In genomic region chr17:26602371-26602885, GRCm38 (mm10) we compare ENCODE assay signal across 7 mouse cellular contexts. TPM values are rescaled to one million over a fixed set of nuclear protein-coding genes. Genes with fewer than 3 reads are reported as not detected.
DNase-seq lines count a peak whose midpoint lies in the region; ATAC-seq and TF ChIP-seq lines count a peak whose summit lies in the region.

No protein-coding gene starts in this region.

- no peak for TF ChIP-seq POLR2A in liver, adult 2 months (IDR thresholded peaks at IDR 0.05; ENCODE audit: extremely low read depth, insufficient read depth, low read length)

- peaks cover 12% of the 10 kb centered on the region; the same call in 1 of the 2 replicates for H3K36me3 ChIP-seq in embryonic facial prominence, embryonic 13.5 days
- peaks cover 6% of the 10 kb centered on the region for H3K36me3 ChIP-seq in hindbrain, embryonic 12.5 days
- no peaks in the 10 kb centered on the region for H3K36me3 ChIP-seq in liver, adult 2 months (ENCODE audit: control insufficient read depth, insufficient read depth, low read length)
- H3K36me3 ChIP-seq in stomach, postnatal 0 days (ENCODE audit: control insufficient read depth, insufficient read depth, low read length): no peaks in the 10 kb centered on the region

- no peaks in the 10 kb centered on the region for H3K9me3 ChIP-seq in embryonic facial prominence, embryonic 13.5 days
- no peaks in the 10 kb centered on the region for H3K9me3 ChIP-seq in hindbrain, embryonic 12.5 days (replicated peaks)
- no peaks in the 10 kb centered on the region for H3K9me3 ChIP-seq in stomach, postnatal 0 days (ENCODE audit: control insufficient read depth, low read length)

- no peaks in the 10 kb centered on the region for H3K27me3 ChIP-seq in embryonic facial prominence, embryonic 13.5 days
- no peaks in the 10 kb centered on the region for H3K27me3 ChIP-seq in hindbrain, embryonic 12.5 days
- H3K27me3 ChIP-seq in liver, adult 2 months (ENCODE audit: control insufficient read depth, insufficient read depth, low read length): no peaks in the 10 kb centered on the region
- no peaks in the 10 kb centered on the region for H3K27me3 ChIP-seq in stomach, postnatal 0 days (ENCODE audit: control insufficient read depth, insufficient read depth, low read length)

- H3K4me2 ChIP-seq in embryonic facial prominence, embryonic 13.5 days: no peak overlapping the region
- H3K4me2 ChIP-seq in hindbrain, embryonic 12.5 days (replicated peaks): no peak overlapping the region
- H3K4me2 ChIP-seq in stomach, postnatal 0 days (replicated peaks; ENCODE audit: low read depth): no peak overlapping the region

- H3K4me3 ChIP-seq in embryonic facial prominence, embryonic 13.5 days: no peak overlapping the region
- no peak overlapping the region for H3K4me3 ChIP-seq in hindbrain, embryonic 12.5 days
- no peak overlapping the region for H3K4me3 ChIP-seq in liver, adult 2 months (ENCODE audit: insufficient read depth, low read depth, low read length)
- no peak overlapping the region for H3K4me3 ChIP-seq in stomach, postnatal 0 days (ENCODE audit: low read depth, low read length)

- DNase-seq in urinary bladder, postnatal 14 days (ENCODE audit: low spot score): peak; percentile 71
- no peak for DNase-seq in urinary bladder, postnatal 10 days (ENCODE audit: low spot score)
- peak; percentile 91 for DNase-seq in liver, adult 2 months (ENCODE audit: extremely low read depth, low read depth, low spot score)
- DNase-seq in stomach, postnatal 0 days (ENCODE audit: low spot score): peak; percentile 58

- no peak for ATAC-seq in embryonic facial prominence, embryonic 13.5 days (ENCODE audit: insufficient number of reproducible peaks, insufficient read depth, low FRiP score, low TSS enrichment, low read depth)
- ATAC-seq in hindbrain, embryonic 12.5 days (ENCODE audit: low FRiP score): no peak
- ATAC-seq in stomach, postnatal 0 days (ENCODE audit: low FRiP score, low TSS enrichment): peak; percentile 46
- ATAC-seq in monocyte, adult 5-6 weeks (replicated peaks; ENCODE audit: insufficient number of reproducible peaks, low FRiP score, low TSS enrichment, poor library complexity, severe bottlenecking): no peak

- 0 out of 2 replicates have a peak overlapping the region, but pooled peaks have one; percentile 16 for H3K9ac ChIP-seq in embryonic facial prominence, embryonic 13.5 days
- H3K9ac ChIP-seq in hindbrain, embryonic 12.5 days: peak overlapping the region; percentile 43
- peak overlapping the region; percentile 40 for H3K9ac ChIP-seq in liver, adult 2 months (ENCODE audit: low read depth, low read length)
- H3K9ac ChIP-seq in stomach, postnatal 0 days (ENCODE audit: low read length): no peak overlapping the region

- TF ChIP-seq CTCF in liver, adult 2 months (IDR thresholded peaks at IDR 0.05; ENCODE audit: low read depth, low read length): no peak
- TF ChIP-seq CTCF in stomach, postnatal 0 days (IDR thresholded peaks at IDR 0.05; ENCODE audit: low read depth): no peak

- H3K27ac ChIP-seq in embryonic facial prominence, embryonic 13.5 days: peak overlapping the region; percentile 68
- peak overlapping the region; percentile 40 for H3K27ac ChIP-seq in hindbrain, embryonic 12.5 days
- H3K27ac ChIP-seq in liver, adult 2 months (replicated peaks; ENCODE audit: insufficient read depth, low read depth, low read length): peak overlapping the region; percentile 80
- H3K27ac ChIP-seq in stomach, postnatal 0 days (replicated peaks): peak overlapping the region; percentile 79

- no peak for TF ChIP-seq EP300 in stomach, postnatal 0 days (optimal IDR thresholded peaks at IDR 0.05)

- peaks cover 32% of the 10 kb centered on the region; the same call in 1 of the 2 replicates for H3K79me2 ChIP-seq in liver, adult 2 months (ENCODE audit: control insufficient read depth, insufficient read depth, low read length)

- WGBS in embryonic facial prominence, embryonic 13.5 days: 72% methylated on average over 12 of the region's 12 CpGs
- WGBS in hindbrain, embryonic 12.5 days: 72% methylated on average over 12 of the region's 12 CpGs
- WGBS in liver, adult 2 months: 9% methylated on average over 12 of the region's 12 CpGs
- 46% methylated on average over 12 of the region's 12 CpGs for WGBS in stomach, postnatal 0 days

- peaks cover 22% of the 10 kb centered on the region for H3K4me1 ChIP-seq in embryonic facial prominence, embryonic 13.5 days
- peaks cover 22% of the 10 kb centered on the region for H3K4me1 ChIP-seq in hindbrain, embryonic 12.5 days
- peaks cover 33% of the 10 kb centered on the region for H3K4me1 ChIP-seq in liver, adult 2 months (ENCODE audit: control insufficient read depth, insufficient read depth, low read length)
- 0 out of 2 replicates have a peak, but pooled peaks cover 9% of the 10 kb centered on the region for H3K4me1 ChIP-seq in stomach, postnatal 0 days (replicated peaks; ENCODE audit: control insufficient read depth, insufficient read depth)

RNA-seq across cellular contexts. Expression of gene Dusp1, which starts 40.5 kb away (rescaled TPM):
- 13.2 and 15.4 TPM in 2 replicates for polyA plus RNA-seq in embryonic facial prominence, embryonic 13.5 days (2015; fragmentation: Nextera tagmentation; extraction: Ambion mirVana)
- 33.0 and 38.5 TPM in 2 replicates for polyA plus RNA-seq in hindbrain, embryonic 12.5 days (2016; fragmentation: Nextera tagmentation; extraction: Ambion mirVana)
- total RNA-seq in liver, adult 2 months (2014; rRNA removed): 10.5 and 10.7 TPM in 2 replicates
- polyA plus RNA-seq in liver, adult 2 months (2012; rRNA removed): 22.2 and 40.0 TPM in 2 replicates
- 27.7 and 33.1 TPM in 2 replicates for polyA plus RNA-seq in stomach, postnatal 0 days (2015; fragmentation: Nextera tagmentation; extraction: Ambion mirVana)
- total RNA-seq in monocyte, adult 5-6 weeks (2017): 146 to 413 TPM (median 198 TPM) in 3 replicates

RNA-seq across cellular contexts. Expression of gene Ergic1, which starts 41.1 kb away (rescaled TPM):
- polyA plus RNA-seq in embryonic facial prominence, embryonic 13.5 days (2015; fragmentation: Nextera tagmentation; extraction: Ambion mirVana): 120 and 121 TPM in 2 replicates
- 85.3 and 90.3 TPM in 2 replicates for polyA plus RNA-seq in hindbrain, embryonic 12.5 days (2016; fragmentation: Nextera tagmentation; extraction: Ambion mirVana)
- 30.7 and 34.6 TPM in 2 replicates for total RNA-seq in liver, adult 2 months (2014; rRNA removed)
- 93.3 and 106 TPM in 2 replicates for polyA plus RNA-seq in liver, adult 2 months (2012; rRNA removed)
- 64.2 and 65.5 TPM in 2 replicates for polyA plus RNA-seq in stomach, postnatal 0 days (2015; fragmentation: Nextera tagmentation; extraction: Ambion mirVana)
- 16.0 to 20.2 TPM (median 17.6 TPM) in 3 replicates for total RNA-seq in monocyte, adult 5-6 weeks (2017)
